Mouse (Mus musculus) R1 (cell line): Measurements from ENCODE around the gene Lrch1.

Experiments
- DNase-seq: peaks from one replicate; pipeline ENCODE4 v3.0.0-alpha.2; 2018; ENCODE audit warnings: low read depth, low spot score

The Lrch1 gene

GRCm38 (mm10) chr14:74946751-74947375 is 813 bp downstream of the Lrch1 start:
- peak; percentile 69 for DNase-seq

GRCm38 (mm10) chr14:74946321-74946750 is 1.3 kb downstream of the Lrch1 start:
- DNase-seq = peak; percentile 65

- no peak for DNase-seq
Observed at GRCm38 (mm10) chr14:74945266-74946215, 2.1 kb downstream of the Lrch1 start.

GRCm38 (mm10) chr14:74944128-74944755 is 3.4 kb downstream of the Lrch1 start:
- DNase-seq = no peak

- DNase-seq = no peak
Observed at GRCm38 (mm10) chr14:74943581-74944117, 4.0 kb downstream of the Lrch1 start.

- no peak for DNase-seq
Observed at GRCm38 (mm10) chr14:74943024-74943423, 4.7 kb downstream of the Lrch1 start.

- DNase-seq = no peak
Observed at GRCm38 (mm10) chr14:74941591-74941990, 6.1 kb downstream of the Lrch1 start.

GRCm38 (mm10) chr14:74940741-74941140 is 6.9 kb downstream of the Lrch1 start:
- peak; percentile 90 for DNase-seq

- no peak for DNase-seq
Observed at GRCm38 (mm10) chr14:74939355-74939754, 8.3 kb downstream of the Lrch1 start.

- DNase-seq = no peak
Observed at GRCm38 (mm10) chr14:74938896-74939295, 8.8 kb downstream of the Lrch1 start.

- peak; percentile 57 for DNase-seq
Observed at GRCm38 (mm10) chr14:74936557-74937261, 11.0 kb downstream of the Lrch1 start.

GRCm38 (mm10) chr14:74935111-74935510 is 12.6 kb downstream of the Lrch1 start:
- DNase-seq = no peak

GRCm38 (mm10) chr14:74933960-74934710 is 13.5 kb downstream of the Lrch1 start:
- DNase-seq = peak; percentile 92

GRCm38 (mm10) chr14:74929739-74930138 is 17.9 kb downstream of the Lrch1 start:
- no peak for DNase-seq

GRCm38 (mm10) chr14:74928809-74929432 is 18.8 kb downstream of the Lrch1 start:
- DNase-seq = no peak

- DNase-seq = no peak
Observed at GRCm38 (mm10) chr14:74926899-74927571, 20.6 kb downstream of the Lrch1 start.

GRCm38 (mm10) chr14:74925951-74926517 is 21.6 kb downstream of the Lrch1 start:
- no peak for DNase-seq

GRCm38 (mm10) chr14:74924521-74924920 is 23.2 kb downstream of the Lrch1 start:
- DNase-seq = no peak

GRCm38 (mm10) chr14:74924031-74924430 is 23.6 kb downstream of the Lrch1 start:
- DNase-seq = no peak
